Mouse (Mus musculus): ENCODE measurements around the gene Ftcd.
A peak's percentile ranks its signal among the peaks of the same experiment; 100 is the strongest.

Ftcd gene

DNA sequence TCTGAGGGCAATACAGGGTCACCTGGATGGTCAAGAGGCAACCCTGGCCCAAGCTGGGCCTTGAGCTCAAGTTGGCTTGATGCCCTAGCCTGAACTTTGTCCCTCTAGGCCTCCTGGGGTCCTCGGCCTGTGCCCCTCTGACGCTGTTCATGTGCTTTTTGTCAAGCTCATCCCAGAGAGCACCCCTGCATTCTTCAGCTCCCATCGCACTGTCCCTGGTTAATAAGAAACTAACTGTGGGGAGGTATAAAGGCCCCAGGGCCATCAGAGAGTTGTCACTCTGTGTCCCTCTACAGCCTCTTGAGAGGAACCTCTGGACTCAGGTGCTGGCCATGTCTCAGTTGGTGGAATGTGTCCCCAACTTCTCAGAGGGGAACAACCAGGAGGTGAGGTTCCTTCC is at the start of gene Ftcd:
Gene Ftcd, plus strand, starts transcription at position 275 of the 400 bp plus-strand sequence.
- no peak for DNase-seq (ENCODE audit: low read depth, low spot score)

DNA sequence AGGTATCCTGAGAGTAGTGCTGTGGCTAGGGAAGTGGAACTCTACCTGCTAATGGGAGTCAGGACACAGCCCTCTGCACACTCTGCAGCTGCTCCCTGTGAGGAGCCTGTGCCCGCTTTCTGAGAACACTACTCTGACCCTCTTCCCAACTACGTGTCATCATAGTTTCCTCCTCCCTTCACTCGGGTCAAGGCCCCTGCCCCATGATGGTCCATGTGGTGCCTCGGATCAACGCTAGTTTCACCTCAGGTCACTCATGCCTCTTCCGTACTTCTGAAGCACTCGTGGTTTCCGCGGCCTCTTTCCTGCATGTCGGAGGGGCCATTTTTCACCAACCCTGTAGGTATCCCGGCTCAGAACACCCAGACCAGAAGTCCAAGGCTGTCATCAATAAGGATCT is 44.5 kb upstream of the Ftcd start:
- no peak for DNase-seq (ENCODE audit: low read depth, low spot score)

GRCm38 (mm10) chr10:76531375-76531774 is 44.1 kb upstream of the Ftcd start, which contains the start of gene Lss:
TSS of gene Lss (plus strand) at chr10:76531588.
- peak; percentile 98 for DNase-seq (ENCODE audit: low read depth, low spot score)

DNA sequence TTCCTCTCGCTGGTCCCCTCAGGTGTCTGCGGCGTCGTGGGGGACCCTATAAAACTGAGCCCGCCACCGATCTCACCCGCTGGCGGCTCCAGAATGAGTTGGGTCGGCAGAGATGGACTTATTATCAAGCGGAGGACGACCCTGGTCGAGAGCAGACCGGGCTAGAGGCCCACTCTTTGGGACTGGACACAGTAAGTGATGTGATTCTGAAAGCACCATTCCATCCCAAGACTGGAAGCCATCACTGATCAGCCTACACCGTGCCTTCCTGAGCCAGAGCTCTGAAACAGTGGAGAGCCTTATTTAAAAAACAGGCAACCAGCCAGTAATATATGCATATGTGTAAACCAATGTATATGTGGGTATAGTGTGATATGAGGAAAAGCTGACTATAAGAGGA is 43.6 kb upstream of the Ftcd start:
- DNase-seq (ENCODE audit: low read depth, low spot score) = no peak

DNA sequence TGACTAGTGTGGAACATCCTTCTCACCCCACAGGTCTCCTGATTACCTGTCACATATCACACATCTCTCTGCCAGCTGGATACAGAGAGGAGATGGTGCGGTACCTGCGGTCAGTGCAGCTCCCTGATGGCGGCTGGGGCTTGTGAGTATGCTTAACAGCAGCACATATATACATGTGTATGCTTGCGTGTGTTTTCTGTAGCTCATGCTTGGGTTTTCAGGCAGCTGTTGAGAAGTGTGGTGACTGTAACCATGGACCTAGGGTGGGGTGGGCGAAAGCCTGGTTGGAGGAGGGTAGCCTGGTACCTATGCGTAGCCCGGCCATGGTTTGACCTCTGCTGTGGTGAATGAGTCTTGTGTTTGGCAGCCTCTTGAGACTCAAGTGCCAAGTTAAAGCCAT is 39.9 kb upstream of the Ftcd start:
- no peak for DNase-seq (ENCODE audit: low read depth, low spot score)

DNA sequence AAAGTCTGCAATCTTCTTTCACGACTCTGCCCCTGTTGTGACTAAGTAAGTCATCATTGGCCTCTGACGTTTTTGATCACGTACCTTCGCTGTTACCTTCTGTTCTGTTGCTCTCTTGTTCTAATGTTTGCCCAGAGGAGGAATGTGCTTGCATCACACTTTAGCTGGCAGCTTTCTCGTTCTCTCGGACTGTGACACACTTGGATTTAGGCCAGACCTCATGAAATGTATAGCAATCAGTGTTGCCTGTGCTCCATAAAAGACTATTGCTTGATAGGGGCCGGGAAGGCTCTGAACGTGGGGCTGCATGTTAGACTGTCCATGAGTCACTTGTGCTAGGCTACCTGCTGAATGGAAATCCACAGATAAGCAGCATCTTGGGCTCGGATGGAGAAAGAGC is 37.8 kb upstream of the Ftcd start:
- DNase-seq (ENCODE audit: low read depth, low spot score) = no peak

DNA sequence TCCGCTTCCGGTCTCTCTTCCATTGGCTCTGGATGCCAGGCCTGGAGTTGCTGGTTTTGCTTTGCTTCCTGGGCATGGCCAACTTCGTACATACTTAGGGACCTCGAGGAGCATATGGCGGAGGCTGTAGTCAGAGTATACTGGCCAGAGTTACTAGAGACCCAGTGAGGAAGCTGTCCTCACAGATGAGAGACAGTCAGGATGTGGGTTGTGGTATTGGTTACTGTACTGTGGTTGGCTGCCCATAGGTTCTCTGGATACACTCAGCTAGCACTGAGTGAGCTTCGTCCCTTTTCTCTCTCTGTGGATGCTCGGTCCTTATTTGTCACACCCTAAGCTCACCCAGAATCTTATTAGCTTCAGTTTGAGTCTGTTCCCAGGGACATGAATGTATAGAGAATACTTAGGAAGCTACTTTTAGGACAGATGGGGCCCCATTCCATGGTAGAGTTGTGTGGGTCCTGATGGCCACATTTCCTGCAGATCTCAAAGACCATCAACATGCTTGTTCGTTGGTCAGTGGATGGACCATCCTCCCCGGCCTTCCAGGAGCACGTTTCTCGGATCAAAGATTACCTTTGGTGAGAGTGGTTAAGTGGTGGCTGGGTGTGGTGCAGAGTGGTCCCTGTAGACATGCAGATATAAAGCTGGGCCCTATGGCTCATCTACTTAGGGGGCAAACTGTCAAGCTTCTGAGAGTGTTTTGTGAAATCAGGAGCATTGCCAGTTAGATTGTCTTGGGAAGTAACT is 33.9 kb upstream of the Ftcd start:
- DNase-seq (ENCODE audit: low read depth, low spot score) = no peak

DNA sequence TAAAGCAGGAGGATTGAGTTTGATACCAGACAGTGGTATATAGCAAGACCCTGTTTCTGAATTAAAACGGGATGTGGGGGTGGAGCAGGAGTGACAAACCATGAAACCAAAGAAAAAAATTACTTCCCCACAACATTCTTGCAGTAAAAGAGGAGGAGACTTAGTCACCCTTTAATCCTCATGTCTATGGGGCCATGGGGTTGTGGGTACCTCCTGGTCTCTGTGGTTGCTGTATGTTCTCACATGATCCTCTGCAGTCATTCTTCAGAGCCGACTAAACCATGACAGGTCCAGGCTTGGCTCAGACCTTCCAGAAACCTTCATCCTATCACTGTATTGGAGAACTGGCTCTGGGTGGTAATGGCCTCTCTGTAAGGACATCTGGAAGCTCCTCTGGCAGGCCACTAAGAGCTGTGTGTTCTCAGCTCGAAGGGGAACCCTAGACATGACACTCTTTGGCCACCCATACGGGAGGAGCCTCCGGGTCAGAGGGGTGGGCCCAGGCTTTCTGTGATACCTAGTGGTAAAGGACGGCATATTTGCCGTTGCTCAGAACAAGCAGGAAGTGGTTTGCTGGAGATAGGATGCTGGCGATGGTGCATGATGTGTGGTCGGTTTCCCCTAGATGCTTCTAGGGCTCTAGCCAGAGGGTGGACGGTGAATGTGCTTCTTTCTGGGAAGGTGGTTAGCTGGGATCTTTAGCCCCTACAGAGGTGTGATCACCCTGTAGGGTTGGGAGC is 32.6 kb upstream of the Ftcd start:
- no peak for DNase-seq (ENCODE audit: low read depth, low spot score)

DNA sequence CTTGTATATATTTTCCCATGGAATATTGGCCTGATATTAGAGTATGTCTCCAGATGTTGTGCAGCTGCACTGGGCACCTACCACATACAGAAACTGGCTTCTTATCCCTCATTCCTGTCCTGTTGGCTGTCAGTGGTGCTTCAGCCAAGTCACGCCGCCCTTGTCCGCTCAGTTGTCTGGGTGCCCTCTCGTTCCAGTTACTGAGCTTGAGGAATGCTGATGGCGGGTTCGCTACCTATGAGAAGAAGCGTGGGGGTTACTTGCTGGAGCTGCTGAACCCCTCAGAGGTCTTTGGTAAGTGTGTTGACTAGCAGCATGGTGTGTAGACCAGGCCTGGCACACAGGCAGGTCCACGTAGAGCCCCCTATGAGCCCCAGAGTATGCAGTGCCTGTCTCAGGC is 28.9 kb upstream of the Ftcd start:
- DNase-seq (ENCODE audit: low read depth, low spot score) = no peak

DNA sequence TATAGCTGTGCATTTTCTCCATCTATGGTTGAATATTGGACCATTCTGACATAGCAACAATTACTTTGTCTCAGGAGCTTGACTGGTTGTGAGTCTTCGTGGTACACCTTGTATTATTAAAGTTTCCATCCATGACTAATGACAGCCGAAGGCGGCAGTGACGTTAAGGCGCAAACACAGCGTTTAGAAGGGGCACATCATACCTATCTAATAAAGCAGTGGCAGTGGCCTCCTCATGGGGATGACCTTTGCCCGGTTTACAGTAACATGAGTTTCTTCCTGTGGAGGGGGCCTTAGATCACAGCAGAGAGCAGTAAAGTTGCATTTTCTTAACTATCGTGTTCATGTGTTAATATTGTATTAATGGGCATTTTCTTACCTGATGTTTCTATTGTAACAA is 27.2 kb upstream of the Ftcd start:
- no peak for DNase-seq (ENCODE audit: low read depth, low spot score)

- DNase-seq (ENCODE audit: low read depth, low spot score) = peak; percentile 2
Measured at GRCm38 (mm10) chr10:76550458-76550857, 25.0 kb upstream of the Ftcd start.

DNA sequence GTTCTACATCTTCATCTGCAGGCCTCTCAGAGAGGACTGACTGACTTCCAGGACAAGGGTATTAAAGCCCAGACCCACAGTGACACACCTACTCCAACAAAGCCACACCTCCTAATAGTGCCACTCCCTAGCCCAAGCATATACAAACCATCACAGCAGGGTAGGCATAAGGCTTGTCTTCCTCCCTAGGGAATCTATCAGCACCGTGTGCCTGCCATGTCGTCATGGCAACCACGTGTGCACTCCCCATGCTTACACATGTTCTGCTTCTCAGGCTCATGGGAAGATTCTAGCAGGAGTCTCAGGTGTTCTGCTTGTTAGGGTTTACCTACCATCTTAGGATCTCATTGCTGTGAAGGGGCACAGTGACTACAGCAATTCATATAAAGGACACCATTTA is 23.9 kb upstream of the Ftcd start:
- peak; percentile 3 for DNase-seq (ENCODE audit: low read depth, low spot score)

DNA sequence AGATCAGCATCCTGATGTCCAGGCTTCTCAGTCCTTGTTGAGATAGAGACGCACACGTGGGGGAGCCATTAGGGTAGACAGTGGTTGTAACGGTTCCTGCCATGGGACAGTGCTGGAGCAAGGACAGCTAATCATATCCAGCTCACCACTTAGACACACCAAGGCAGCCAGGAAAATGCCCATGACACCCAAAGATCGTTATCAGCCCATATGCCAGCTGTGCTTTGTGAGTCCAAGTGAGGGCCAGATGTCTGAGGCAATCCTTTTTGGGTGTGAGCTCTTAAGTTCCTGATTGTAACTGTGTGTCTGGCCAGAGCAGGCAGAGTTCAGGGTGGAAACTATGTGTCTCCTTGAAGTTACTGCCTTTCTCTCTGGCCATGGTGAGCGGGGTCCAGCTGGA is 21.4 kb upstream of the Ftcd start:
- no peak for DNase-seq (ENCODE audit: low read depth, low spot score)

GRCm38 (mm10) chr10:76561972-76562371 is 13.5 kb upstream of the Ftcd start, which contains the start of gene Spatc1l:
TSS of gene Spatc1l (plus strand) at chr10:76562272.
- no peak for DNase-seq (ENCODE audit: low read depth, low spot score)

DNA sequence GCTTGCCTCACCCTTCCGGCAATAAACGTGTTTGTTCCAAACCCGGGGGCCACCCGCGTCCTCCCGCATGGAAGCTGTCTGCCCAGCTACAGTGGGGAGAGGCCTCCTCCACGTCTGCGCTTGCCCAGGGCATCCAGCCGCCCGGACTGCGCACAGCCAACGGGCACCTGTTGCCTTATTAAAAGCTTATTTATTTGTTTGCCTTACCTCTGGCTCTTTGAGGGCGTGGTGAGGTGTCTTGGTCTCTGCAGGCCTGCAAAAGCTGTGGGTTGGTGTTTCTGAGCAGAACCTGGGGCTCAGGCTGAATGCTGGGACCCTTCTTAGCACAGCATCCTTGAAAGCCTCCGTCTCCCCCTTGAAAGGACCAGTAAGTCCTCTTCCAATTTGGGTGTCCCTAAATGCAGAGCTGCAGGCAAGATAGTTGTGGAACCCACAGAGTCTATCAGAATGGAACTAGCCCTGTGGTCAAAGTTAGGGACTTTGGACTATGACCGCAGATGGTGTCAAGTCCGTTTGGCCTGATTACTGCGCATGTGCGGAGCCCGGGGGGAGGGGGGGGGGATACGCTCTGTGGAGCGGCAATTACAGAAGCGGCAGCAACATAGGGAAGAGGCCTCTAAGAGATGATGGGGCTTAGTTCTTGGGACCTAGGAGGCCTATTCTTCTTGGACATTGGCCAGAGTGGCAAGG is 5.3 kb upstream of the Ftcd start:
- no peak for DNase-seq (ENCODE audit: low read depth, low spot score)

GRCm38 (mm10) chr10:76571070-76571469 is 4.4 kb upstream of the Ftcd start:
- no peak for DNase-seq (ENCODE audit: low read depth, low spot score)

- DNase-seq (ENCODE audit: low read depth, low spot score) = no peak
Measured at GRCm38 (mm10) chr10:76572151-76572550, 3.3 kb upstream of the Ftcd start.

- no peak for DNase-seq (ENCODE audit: low read depth, low spot score)
Measured at GRCm38 (mm10) chr10:76576920-76577319, 1.5 kb downstream of the Ftcd start.

GRCm38 (mm10) chr10:76584138-76584537 is 8.7 kb downstream of the Ftcd start:
- DNase-seq (ENCODE audit: low read depth, low spot score) = no peak

GRCm38 (mm10) chr10:76586190-76586589 is 10.7 kb downstream of the Ftcd start:
- peak; percentile 5 for DNase-seq (ENCODE audit: low read depth, low spot score)

DNA sequence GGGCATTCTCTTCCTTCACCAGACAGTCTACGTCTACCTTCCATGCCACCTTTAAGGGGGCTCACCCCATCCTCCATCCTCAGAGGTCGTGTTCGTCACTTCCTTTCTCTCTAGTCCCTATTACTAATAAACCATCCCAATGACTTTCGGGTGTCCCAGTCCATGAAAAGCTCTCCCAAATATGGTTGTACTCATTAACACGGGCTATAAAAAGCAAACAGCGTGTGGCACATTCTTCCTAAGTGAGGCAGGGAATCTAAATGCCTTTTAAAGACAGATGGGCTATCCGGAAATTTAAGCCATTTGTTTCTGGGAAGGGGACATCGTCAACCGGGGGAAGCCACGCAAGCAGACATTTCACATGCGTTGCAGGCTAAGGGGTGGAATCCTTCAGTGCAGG is 14.7 kb downstream of the Ftcd start:
- no peak for DNase-seq (ENCODE audit: low read depth, low spot score)

DNA sequence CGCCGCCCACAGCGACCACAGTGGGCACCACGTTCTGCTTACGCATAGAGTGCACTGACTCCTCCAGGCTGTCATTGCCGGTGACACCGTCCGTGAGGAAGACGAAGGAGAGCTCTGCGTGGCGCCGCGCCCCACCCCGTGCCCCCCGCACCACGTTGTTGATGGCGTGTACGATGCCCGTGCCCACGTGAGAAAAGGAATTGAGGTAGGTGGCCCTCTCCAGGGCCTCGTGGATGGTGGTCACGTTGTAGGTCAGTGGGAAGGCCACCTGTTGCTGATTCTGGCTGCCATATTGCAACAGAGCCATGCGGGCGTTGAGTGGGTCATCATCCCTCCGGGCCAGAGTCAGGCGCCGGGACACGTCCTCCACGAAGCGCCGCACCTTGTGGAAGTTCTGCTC is 20.9 kb downstream of the Ftcd start:
- no peak for DNase-seq (ENCODE audit: low read depth, low spot score)

- DNase-seq (ENCODE audit: low read depth, low spot score) = no peak
Measured at GRCm38 (mm10) chr10:76602690-76603089, 27.2 kb downstream of the Ftcd start.
